ENCODE assay signal across 10 mouse cellular contexts in genomic region chr12:112987877-112988276, GRCm38 (mm10). TPM values are rescaled to one million over a fixed set of nuclear protein-coding genes. Genes with fewer than 3 reads are reported as not detected.
DNase-seq lines count a peak whose midpoint lies in the region; ATAC-seq and TF ChIP-seq lines count a peak whose summit lies in the region.
"Had no signal": no experiment of that assay in that cellular context is flagged by ENCODE, and none has a peak within 500 bp of the region (broad histone marks: within the 10 kb centered on the region; RNA-seq: fewer than 3 reads in every experiment).

No protein-coding gene starts in this region.

- TF ChIP-seq CTCF in heart, postnatal 0 days (IDR thresholded peaks at IDR 0.05; ENCODE audit: low read depth) = peak; percentile 44
- TF ChIP-seq CTCF in thymus, adult 2 months (IDR thresholded peaks at IDR 0.05; ENCODE audit: borderline replicate concordance, control insufficient read depth, extremely low read depth, insufficient read depth, low read length, poor library complexity) = peak; percentile 59; the same call in 1 of the 2 replicates

- no peak for TF ChIP-seq POLR2A in thymus, adult 2 months (IDR thresholded peaks at IDR 0.05; ENCODE audit: control insufficient read depth, extremely low read depth, insufficient read depth, low read length, poor library complexity)

- no peaks in the 10 kb centered on the region for H3K27me3 ChIP-seq in heart, postnatal 0 days (ENCODE audit: control insufficient read depth, insufficient read depth, low read length)
- H3K27me3 ChIP-seq in thymus, adult 2 months (ENCODE audit: control insufficient read depth, insufficient read depth, low read length) = no peaks in the 10 kb centered on the region
- no peaks in the 10 kb centered on the region for H3K27me3 ChIP-seq in neural tube, embryonic 15.5 days (replicated peaks)
- H3K27me3 ChIP-seq: heart, embryonic 15.5 days had no signal

- no peak overlapping the region for H3K27ac ChIP-seq in heart, postnatal 0 days (ENCODE audit: low read depth)
- H3K27ac ChIP-seq in thymus, adult 2 months (ENCODE audit: control insufficient read depth, insufficient read depth, low read length) = no peak overlapping the region
- H3K27ac ChIP-seq in neural tube, embryonic 15.5 days (replicated peaks) = no peak overlapping the region
- H3K27ac ChIP-seq: heart, embryonic 15.5 days; macrophage had no signal

- no peak for ATAC-seq in heart, postnatal 0 days (ENCODE audit: insufficient read depth, low read depth)
- no peak for ATAC-seq in neural tube, embryonic 15.5 days (ENCODE audit: low FRiP score)

- no peak overlapping the region for H3K9ac ChIP-seq in heart, postnatal 0 days (replicated peaks; ENCODE audit: low read depth, low read length)
- no peak overlapping the region for H3K9ac ChIP-seq in neural tube, embryonic 15.5 days (replicated peaks)
- H3K9ac ChIP-seq: heart, embryonic 15.5 days had no signal

- TF ChIP-seq EP300 in heart, postnatal 0 days (IDR thresholded peaks at IDR 0.05; ENCODE audit: low read depth) = no peak

- H3K9me3 ChIP-seq in heart, postnatal 0 days (replicated peaks; ENCODE audit: control insufficient read depth, low read length) = no peaks in the 10 kb centered on the region
- H3K9me3 ChIP-seq in neural tube, embryonic 15.5 days (replicated peaks) = no peaks in the 10 kb centered on the region
- H3K9me3 ChIP-seq: heart, embryonic 15.5 days had no signal

- peak; percentile 19 for DNase-seq in heart, postnatal 0 days (ENCODE audit: low spot score)
- DNase-seq in heart, adult 9 months (ENCODE audit: low spot score in 2 of 2) = no peak
- peak; percentile 48 for DNase-seq in thymus, adult 2 months
- DNase-seq in thymus, adult 18-20 months = no peak
- DNase-seq in kidney, postnatal 4 days = peak; percentile 65 to 71
- peak; percentile 56 for DNase-seq in thymus, postnatal 14 days
- DNase-seq in layer of hippocampus, adult 8-10 months (ENCODE audit: low spot score in 2 of 2) = no peak

- no peak overlapping the region for H3K4me3 ChIP-seq in heart, postnatal 0 days (ENCODE audit: low read depth, low read length)
- no peak overlapping the region for H3K4me3 ChIP-seq in thymus, adult 2 months (ENCODE audit: control insufficient read depth, insufficient read depth, low read length)
- no peak overlapping the region for H3K4me3 ChIP-seq in neural tube, embryonic 15.5 days (replicated peaks)
- H3K4me3 ChIP-seq: heart, embryonic 15.5 days had no signal

- WGBS in heart, postnatal 0 days = 74% methylated on average over 6 of the region's 6 CpGs
- WGBS in thymus, adult 2 months = 82% methylated on average over 6 of the region's 6 CpGs
- WGBS in neural tube, embryonic 15.5 days = 80% methylated on average over 6 of the region's 6 CpGs

- H3K36me3 ChIP-seq in heart, postnatal 0 days (replicated peaks; ENCODE audit: control insufficient read depth, insufficient read depth, low read length) = peaks cover 48% of the 10 kb centered on the region
- peaks cover 32% of the 10 kb centered on the region for H3K36me3 ChIP-seq in thymus, adult 2 months (ENCODE audit: control insufficient read depth, insufficient read depth, low read length)
- peaks cover 64% of the 10 kb centered on the region for H3K36me3 ChIP-seq in neural tube, embryonic 15.5 days

- H3K4me1 ChIP-seq in heart, postnatal 0 days (ENCODE audit: control insufficient read depth, insufficient read depth) = no peaks in the 10 kb centered on the region
- peaks cover 3% of the 10 kb centered on the region; the same call in 1 of the 2 replicates for H3K4me1 ChIP-seq in thymus, adult 2 months (replicated peaks; ENCODE audit: control insufficient read depth, insufficient read depth, low read length)
- no peaks in the 10 kb centered on the region for H3K4me1 ChIP-seq in neural tube, embryonic 15.5 days

- H3K4me2 ChIP-seq in heart, postnatal 0 days (ENCODE audit: low read depth, low read length) = no peak overlapping the region
- no peak overlapping the region for H3K4me2 ChIP-seq in neural tube, embryonic 15.5 days
- H3K4me2 ChIP-seq: heart, embryonic 15.5 days had no signal

RNA-seq across cellular contexts. Expression of gene Btbd6, which starts 11.6 kb away (rescaled TPM):
- total RNA-seq in heart, postnatal 0 days (2014; rRNA removed; ENCODE audit: low replicate concordance) = 62.7 and 70.2 TPM in 2 replicates
- polyA plus RNA-seq in heart, postnatal 0 days (2015; fragmentation: Nextera tagmentation; extraction: Ambion mirVana) = 20.4 and 21.6 TPM in 2 replicates
- 69.7 and 87.6 TPM in 2 replicates for polyA plus RNA-seq in thymus, adult 2 months (2012; rRNA removed)
- total RNA-seq in layer of hippocampus, adult 8-10 months (2022) = 10 to 100 TPM; 55.3 to 61.7 (median 58.9) TPM
- 46.3 and 50.0 TPM in 2 replicates for polyA plus RNA-seq in neural tube, embryonic 15.5 days (2015; fragmentation: Nextera tagmentation; extraction: Ambion mirVana)

RNA-seq across cellular contexts. Expression of gene Brf1, which starts 12.6 kb away (rescaled TPM):
- total RNA-seq in heart, postnatal 0 days (2014; rRNA removed; ENCODE audit: low replicate concordance) = 26.0 and 51.9 TPM in 2 replicates
- polyA plus RNA-seq in heart, postnatal 0 days (2015; fragmentation: Nextera tagmentation; extraction: Ambion mirVana) = 24.5 TPM in 2 replicates
- polyA plus RNA-seq in thymus, adult 2 months (2012; rRNA removed) = 247 and 304 TPM in 2 replicates
- 10 to 100 TPM; 49.3 to 59.4 (median 57.4) TPM for total RNA-seq in layer of hippocampus, adult 8-10 months (2022)
- polyA plus RNA-seq in neural tube, embryonic 15.5 days (2015; fragmentation: Nextera tagmentation; extraction: Ambion mirVana) = 44.1 and 49.3 TPM in 2 replicates

RNA-seq across cellular contexts. Expression of gene Pacs2, which starts 26.4 kb away (rescaled TPM):
- 20.4 and 38.5 TPM in 2 replicates for total RNA-seq in heart, postnatal 0 days (2014; rRNA removed; ENCODE audit: low replicate concordance)
- polyA plus RNA-seq in heart, postnatal 0 days (2015; fragmentation: Nextera tagmentation; extraction: Ambion mirVana) = 4.3 and 5.1 TPM in 2 replicates
- 60.3 and 66.6 TPM in 2 replicates for polyA plus RNA-seq in thymus, adult 2 months (2012; rRNA removed)
- 100 to 1,000 TPM in 3 of 4 experiments, 10 to 100 TPM in 1; 89.5 to 110 (median 108) TPM for total RNA-seq in layer of hippocampus, adult 8-10 months (2022)
- 21.9 and 27.6 TPM in 2 replicates for polyA plus RNA-seq in neural tube, embryonic 15.5 days (2015; fragmentation: Nextera tagmentation; extraction: Ambion mirVana)

RNA-seq across cellular contexts. Expression of gene Nudt14, which starts 46.0 kb away (rescaled TPM):
- total RNA-seq in heart, postnatal 0 days (2014; rRNA removed; ENCODE audit: low replicate concordance) = 13.5 and 33.9 TPM in 2 replicates
- 28.2 and 33.2 TPM in 2 replicates for polyA plus RNA-seq in heart, postnatal 0 days (2015; fragmentation: Nextera tagmentation; extraction: Ambion mirVana)
- polyA plus RNA-seq in thymus, adult 2 months (2012; rRNA removed) = 58.8 and 59.6 TPM in 2 replicates
- 10 to 100 TPM in 3 of 4 experiments, 1 to 10 TPM in 1; 9.7 to 12.1 (median 11.1) TPM for total RNA-seq in layer of hippocampus, adult 8-10 months (2022)
- polyA plus RNA-seq in neural tube, embryonic 15.5 days (2015; fragmentation: Nextera tagmentation; extraction: Ambion mirVana) = 62.4 and 66.8 TPM in 2 replicates

RNA-seq across cellular contexts. Expression of gene Jag2, which starts 58.3 kb away (rescaled TPM):
- 22.7 and 58.5 TPM in 2 replicates for total RNA-seq in heart, postnatal 0 days (2014; rRNA removed; ENCODE audit: low replicate concordance)
- polyA plus RNA-seq in heart, postnatal 0 days (2015; fragmentation: Nextera tagmentation; extraction: Ambion mirVana) = 1.8 and 3.3 TPM in 2 replicates
- polyA plus RNA-seq in thymus, adult 2 months (2012; rRNA removed) = 58.7 and 61.5 TPM in 2 replicates
- 10 to 100 TPM; 47.1 to 61.1 (median 56.9) TPM for total RNA-seq in layer of hippocampus, adult 8-10 months (2022)
- 13.6 and 14.8 TPM in 2 replicates for polyA plus RNA-seq in neural tube, embryonic 15.5 days (2015; fragmentation: Nextera tagmentation; extraction: Ambion mirVana)

Comparison
In these comparisons a context has a peak if more than half of its experiments do, and no peak if none do; other contexts are left out.
1. DNase-seq: peak in heart, postnatal 0 days (single experiment), thymus, adult 2 months (single experiment), kidney, postnatal 4 days (2 of 2) and thymus, postnatal 14 days (single experiment); none in heart, adult 9 months (0 of 2), thymus, adult 18-20 months (0 of 2) and layer of hippocampus, adult 8-10 months (0 of 2).